Mouse (Mus musculus): Measurements from ENCODE around the gene Stub1. TPM values are rescaled to one million over a fixed set of nuclear protein-coding genes. Genes with fewer than 3 reads are reported as not detected.
A peak's percentile ranks its signal among the peaks of the same experiment; 100 is the strongest.

Stub1 gene
- total and polyA plus RNA-seq, 2 experiments from 2014 or later, result 248 to 374 TPM

- no peak overlapping the region for H3K9ac ChIP-seq (replicated peaks; ENCODE audit: low read length, poor library complexity, severe bottlenecking)
- peaks cover 14% of the 10 kb centered on the region for H3K4me1 ChIP-seq (ENCODE audit: insufficient read depth, low read length)
- no peak overlapping the region for H3K4me3 ChIP-seq (ENCODE audit: low read depth, low read length)
- TF ChIP-seq CTCF (IDR thresholded peaks at IDR 0.05), result peak; percentile 68
- no peaks in the 10 kb centered on the region for H3K27me3 ChIP-seq (ENCODE audit: insufficient read depth, low read length)
- ATAC-seq (ENCODE audit: low FRiP score) (no peak), DNase-seq (ENCODE audit: low spot score) (peak; percentile 10)
- H3K4me2 ChIP-seq (ENCODE audit: low read depth, low read length, poor library complexity, severe bottlenecking), result no peak overlapping the region
- no peak overlapping the region for H3K27ac ChIP-seq (ENCODE audit: low read depth, low read length)
- no peaks in the 10 kb centered on the region for H3K9me3 ChIP-seq (ENCODE audit: low read length)
- H3K36me3 ChIP-seq (ENCODE audit: insufficient read depth, low read length), result peaks cover 35% of the 10 kb centered on the region
- 42% methylated on average over 4 of the region's 4 CpGs for WGBS
Measured at GRCm38 (mm10) chr17:25879261-25879660, 46.1 kb upstream of the Stub1 start.

DNA sequence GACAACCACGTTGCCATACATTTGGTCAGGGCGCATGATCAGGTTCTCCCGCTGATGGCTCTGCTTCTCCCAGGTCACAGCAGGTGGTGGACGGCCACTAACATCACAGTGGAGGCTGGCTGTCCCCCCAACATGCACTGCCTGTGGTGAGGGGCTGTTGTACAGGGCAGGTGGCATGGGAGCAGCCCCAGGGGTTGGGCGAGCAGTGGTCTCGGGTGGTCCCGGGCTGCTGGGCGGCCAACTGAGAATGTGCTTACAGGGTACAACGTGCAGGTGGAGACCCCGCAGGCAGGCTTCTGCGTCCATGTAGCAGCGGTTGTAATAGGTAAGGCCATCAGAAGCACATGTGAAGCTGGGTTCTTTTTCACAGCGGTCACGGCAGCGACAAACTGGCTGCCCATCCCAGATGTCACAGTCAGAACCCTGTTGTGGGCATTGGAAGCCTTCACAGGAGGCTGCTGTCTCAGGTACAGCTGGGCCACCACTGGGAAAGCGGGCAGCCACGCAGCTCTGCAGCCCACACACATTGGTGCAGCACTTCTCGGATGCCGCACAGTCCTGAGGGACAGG, 45.5 kb upstream of the Stub1 start:
- H3K9ac ChIP-seq (replicated peaks; ENCODE audit: low read length, poor library complexity, severe bottlenecking), result no peak overlapping the region
- no peak overlapping the region for H3K27ac ChIP-seq (ENCODE audit: low read depth, low read length)
- peaks cover 19% of the 10 kb centered on the region for H3K4me1 ChIP-seq (ENCODE audit: insufficient read depth, low read length)
- no peak for DNase-seq (ENCODE audit: low spot score)
- no peaks in the 10 kb centered on the region for H3K9me3 ChIP-seq (ENCODE audit: low read length)
- H3K4me2 ChIP-seq (ENCODE audit: low read depth, low read length, poor library complexity, severe bottlenecking), result no peak overlapping the region
- ATAC-seq (ENCODE audit: low FRiP score), result no peak
- peaks cover 31% of the 10 kb centered on the region for H3K36me3 ChIP-seq (ENCODE audit: insufficient read depth, low read length)
- no peak overlapping the region for H3K4me3 ChIP-seq (ENCODE audit: low read depth, low read length)
- no peak for TF ChIP-seq CTCF (IDR thresholded peaks at IDR 0.05)
- H3K27me3 ChIP-seq (ENCODE audit: insufficient read depth, low read length), result no peaks in the 10 kb centered on the region
- 86% methylated on average over 19 of the region's 19 CpGs for WGBS

DNA sequence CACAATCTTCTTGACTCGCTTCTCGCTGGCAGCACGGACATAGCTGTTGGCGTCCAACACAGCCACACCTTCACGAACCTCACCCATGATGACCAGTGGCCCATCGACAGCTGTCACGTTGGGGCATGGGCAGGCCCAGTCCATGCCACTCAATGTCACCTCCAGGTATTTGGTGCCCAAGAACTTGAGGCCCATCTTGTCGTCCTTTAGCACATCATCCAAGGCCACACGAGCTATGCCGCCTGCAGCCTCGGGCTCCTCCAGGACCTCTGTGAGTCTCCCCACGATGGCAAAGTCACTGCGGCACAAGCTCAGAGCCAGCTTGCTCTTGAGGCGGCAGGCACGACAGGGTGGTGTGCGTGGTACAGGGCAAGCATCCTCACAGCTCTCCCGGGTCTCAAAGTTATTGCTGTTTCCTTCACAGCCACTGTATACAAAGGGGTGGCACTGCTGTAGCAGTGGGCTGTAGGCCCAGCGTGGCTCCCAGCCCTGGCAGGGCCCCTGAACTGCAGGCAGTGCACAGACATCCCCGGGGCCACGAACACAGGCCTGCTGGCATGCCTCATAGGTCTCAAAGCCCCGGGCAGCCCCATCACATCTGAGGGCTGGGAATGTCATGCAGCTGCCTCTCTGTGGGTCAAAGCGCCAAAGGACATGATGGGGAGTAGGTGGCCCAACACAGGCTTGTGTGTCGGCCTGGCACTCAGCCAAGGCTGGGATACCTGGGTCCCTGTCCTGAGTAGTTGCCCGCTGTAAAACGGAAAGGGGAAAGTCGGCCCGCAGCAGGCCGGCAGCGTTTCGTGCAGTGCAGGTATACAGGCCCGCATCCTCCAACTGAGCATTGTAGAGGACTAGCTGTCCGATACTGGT, 44.8 kb upstream of the Stub1 start:
- H3K27ac ChIP-seq (ENCODE audit: low read depth, low read length), result no peak overlapping the region
- H3K27me3 ChIP-seq (ENCODE audit: insufficient read depth, low read length), result no peaks in the 10 kb centered on the region
- no peak overlapping the region for H3K4me3 ChIP-seq (ENCODE audit: low read depth, low read length)
- no peak for TF ChIP-seq CTCF (IDR thresholded peaks at IDR 0.05)
- peaks cover 24% of the 10 kb centered on the region; the same call in 1 of the 2 replicates for H3K36me3 ChIP-seq (ENCODE audit: insufficient read depth, low read length)
- ATAC-seq (ENCODE audit: low FRiP score), result no peak
- peaks cover 19% of the 10 kb centered on the region for H3K4me1 ChIP-seq (ENCODE audit: insufficient read depth, low read length)
- no peak overlapping the region for H3K4me2 ChIP-seq (ENCODE audit: low read depth, low read length, poor library complexity, severe bottlenecking)
- 91% methylated on average over 31 of the region's 32 CpGs for WGBS
- H3K9me3 ChIP-seq (ENCODE audit: low read length), result no peaks in the 10 kb centered on the region
- DNase-seq (ENCODE audit: low spot score), result no peak
- no peak overlapping the region for H3K9ac ChIP-seq (replicated peaks; ENCODE audit: low read length, poor library complexity, severe bottlenecking)

- H3K4me3 ChIP-seq (ENCODE audit: low read depth, low read length), result no peak overlapping the region
Measured at GRCm38 (mm10) chr17:25877025-25877424, 43.8 kb upstream of the Stub1 start.

DNA sequence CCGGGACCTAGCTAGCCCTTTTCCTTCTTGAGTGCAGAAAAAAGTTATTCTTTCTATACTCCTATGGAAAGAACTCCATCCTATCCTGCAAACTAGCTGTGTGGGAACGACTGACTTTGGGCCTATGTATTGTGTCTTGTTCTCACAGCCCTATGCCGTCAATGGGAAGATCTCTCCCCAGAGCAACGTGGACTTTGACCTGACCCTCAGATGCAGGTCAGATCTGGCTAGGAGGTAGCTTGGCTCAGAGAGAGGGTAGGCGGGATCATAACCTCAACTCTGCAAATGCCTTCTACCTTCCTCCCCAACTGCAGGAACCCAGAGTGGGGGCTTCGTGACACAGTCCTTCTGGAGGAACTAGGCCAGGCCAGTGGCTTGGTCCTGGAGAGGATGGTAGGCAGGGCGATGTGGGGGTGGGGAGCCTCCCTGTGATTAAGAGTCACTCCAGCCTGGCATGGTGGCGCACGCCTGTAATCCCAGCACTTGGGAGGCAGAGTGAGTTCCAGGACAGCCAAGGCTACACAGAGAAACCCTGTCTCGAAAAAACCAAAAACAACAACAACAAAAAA, 43.2 kb upstream of the Stub1 start:
- TF ChIP-seq CTCF (IDR thresholded peaks at IDR 0.05), result no peak
- peak overlapping the region; percentile 98 for H3K27ac ChIP-seq (ENCODE audit: low read depth, low read length)

More at GRCm38 (mm10) chr17:25877025-25877424, 43.8 kb upstream of the Stub1 start:
- Histone ChIP-seq H3K4me2 (ENCODE audit: low read depth, low read length, poor library complexity, severe bottlenecking) (0 out of 2 replicates have a peak overlapping the region, but pooled peaks have one; percentile 2), H3K9me3 (ENCODE audit: low read length) (no peaks in the 10 kb centered on the region), H3K4me1 (ENCODE audit: insufficient read depth, low read length) (peaks cover 19% of the 10 kb centered on the region), H3K27me3 (ENCODE audit: insufficient read depth, low read length) (no peaks in the 10 kb centered on the region), H3K36me3 (ENCODE audit: insufficient read depth, low read length) (peaks cover 19% of the 10 kb centered on the region; the same call in 1 of the 2 replicates), H3K9ac (replicated peaks; ENCODE audit: low read length, poor library complexity, severe bottlenecking) (no peak overlapping the region), H3K27ac (ENCODE audit: low read depth, low read length) (no peak overlapping the region)
- no peak for ATAC-seq (ENCODE audit: low FRiP score)
- no peak for DNase-seq (ENCODE audit: low spot score)
- 98% methylated on average over 3 of the region's 3 CpGs for WGBS
- TF ChIP-seq CTCF (IDR thresholded peaks at IDR 0.05), result no peak

More for the DNA sequence above, 43.2 kb upstream of the Stub1 start:
- Histone ChIP-seq H3K9me3 (ENCODE audit: low read length) (no peaks in the 10 kb centered on the region), H3K4me3 (ENCODE audit: low read depth, low read length) (peak overlapping the region; percentile 76), H3K4me1 (ENCODE audit: insufficient read depth, low read length) (peaks cover 19% of the 10 kb centered on the region), H3K27me3 (ENCODE audit: insufficient read depth, low read length) (no peaks in the 10 kb centered on the region), H3K4me2 (ENCODE audit: low read depth, low read length, poor library complexity, severe bottlenecking) (peak overlapping the region; percentile 85), H3K9ac (replicated peaks; ENCODE audit: low read length, poor library complexity, severe bottlenecking) (peak overlapping the region; percentile 89), H3K36me3 (ENCODE audit: insufficient read depth, low read length) (peaks cover 16% of the 10 kb centered on the region; the same call in 1 of the 2 replicates)
- WGBS, result 62% methylated on average over 10 of the region's 10 CpGs
- ATAC-seq (ENCODE audit: low FRiP score) (no peak), DNase-seq (ENCODE audit: low spot score) (no peak)
